Mouse (Mus musculus): ENCODE measurements at regions not wholly inside any gene's neighbourhood (a gene's known extent, or its start where the extent isn't known, plus 50 kb on each side); places are given as distances from the start of the nearest gene placed in this dataset.

GRCm38 (mm10) chr9:47226476-47227271 is 228.1 kb downstream of the Gm4791 start:
- Histone ChIP-seq H3K27me3 (ENCODE audit: control insufficient read depth, insufficient read depth, insufficient read length) (peaks cover 8% of the 10 kb centered on the region), H3K4me3 (ENCODE audit: insufficient read depth, poor library complexity, severe bottlenecking) (no peak overlapping the region), H3K79me2 (ENCODE audit: control insufficient read depth, insufficient read depth) (no peaks in the 10 kb centered on the region), H3K79me3 (ENCODE audit: low read depth) (no peaks in the 10 kb centered on the region), H3K36me3 (ENCODE audit: control insufficient read depth, insufficient read depth) (no peaks in the 10 kb centered on the region), H3ac (ENCODE audit: control insufficient read depth, insufficient read length, low read depth) (no peak overlapping the region)
- TF ChIP-seq MYOD1 (IDR thresholded peaks at IDR 0.05; ENCODE audit: control insufficient read depth, insufficient read length, low read depth), result no peak
- no peak for TF ChIP-seq MYOG (IDR thresholded peaks at IDR 0.05; ENCODE audit: control insufficient read depth, extremely low read depth, insufficient read length)
- TF ChIP-seq CTCF (IDR thresholded peaks at IDR 0.05; ENCODE audit: control insufficient read depth, insufficient read depth, insufficient read length), result no peak

- no peak for TF ChIP-seq MYOD1 (IDR thresholded peaks at IDR 0.05; ENCODE audit: control insufficient read depth, insufficient read length, low read depth)
- no peak for TF ChIP-seq USF1 (IDR thresholded peaks at IDR 0.05; ENCODE audit: low read depth)
- TF ChIP-seq MAX (IDR thresholded peaks at IDR 0.05), result no peak
- no peak for TF ChIP-seq CTCF (IDR thresholded peaks at IDR 0.05; ENCODE audit: control insufficient read depth, insufficient read depth, insufficient read length)
- TF ChIP-seq MYOG (IDR thresholded peaks at IDR 0.05; ENCODE audit: control insufficient read depth, extremely low read depth, insufficient read length), result no peak
- no peak for TF ChIP-seq CEBPB (IDR thresholded peaks at IDR 0.05; ENCODE audit: low read depth)
- TF ChIP-seq FOSL1 (IDR thresholded peaks at IDR 0.05; ENCODE audit: insufficient read depth, low read length, poor library complexity, severe bottlenecking), result no peak
- no peaks in the 10 kb centered on the region for H3K36me3 ChIP-seq (ENCODE audit: control insufficient read depth, insufficient read depth)
- H3K79me2 ChIP-seq (ENCODE audit: control insufficient read depth, insufficient read depth), result no peaks in the 10 kb centered on the region
- H3K27me3 ChIP-seq (ENCODE audit: control insufficient read depth, insufficient read depth, insufficient read length), result peaks cover 8% of the 10 kb centered on the region
- no peak overlapping the region for H3K4me3 ChIP-seq (ENCODE audit: insufficient read depth, poor library complexity, severe bottlenecking)
- no peaks in the 10 kb centered on the region for H3K79me3 ChIP-seq (ENCODE audit: low read depth)
- no peak overlapping the region for H3ac ChIP-seq (ENCODE audit: control insufficient read depth, insufficient read length, low read depth)
Measured at GRCm38 (mm10) chr9:47227298-47227697, 228.8 kb downstream of the Gm4791 start.

GRCm38 (mm10) chr9:47228736-47229135 is 230.2 kb downstream of the Gm4791 start:
- Histone ChIP-seq H3K27me3 (ENCODE audit: control insufficient read depth, insufficient read depth, insufficient read length) (peaks cover 8% of the 10 kb centered on the region), H3ac (ENCODE audit: control insufficient read depth, insufficient read length, low read depth) (no peak overlapping the region), H3K79me3 (ENCODE audit: low read depth) (no peaks in the 10 kb centered on the region), H3K36me3 (ENCODE audit: control insufficient read depth, insufficient read depth) (no peaks in the 10 kb centered on the region), H3K4me3 (ENCODE audit: insufficient read depth, poor library complexity, severe bottlenecking) (no peak overlapping the region), H3K79me2 (ENCODE audit: control insufficient read depth, insufficient read depth) (no peaks in the 10 kb centered on the region)
- TF ChIP-seq USF1 (IDR thresholded peaks at IDR 0.05; ENCODE audit: low read depth), result no peak
- no peak for TF ChIP-seq CTCF (IDR thresholded peaks at IDR 0.05; ENCODE audit: control insufficient read depth, insufficient read depth, insufficient read length)
- TF ChIP-seq MYOD1 (IDR thresholded peaks at IDR 0.05; ENCODE audit: control insufficient read depth, insufficient read length, low read depth), result no peak
- no peak for TF ChIP-seq FOSL1 (IDR thresholded peaks at IDR 0.05; ENCODE audit: insufficient read depth, low read length, poor library complexity, severe bottlenecking)
- TF ChIP-seq MYOG (IDR thresholded peaks at IDR 0.05; ENCODE audit: control insufficient read depth, extremely low read depth, insufficient read length), result no peak
- no peak for TF ChIP-seq MAX (IDR thresholded peaks at IDR 0.05)
- no peak for TF ChIP-seq CEBPB (IDR thresholded peaks at IDR 0.05; ENCODE audit: low read depth)

- Histone ChIP-seq H3K79me3 (ENCODE audit: low read depth) (no peaks in the 10 kb centered on the region), H3K79me2 (ENCODE audit: control insufficient read depth, insufficient read depth) (no peaks in the 10 kb centered on the region), H3K4me3 (ENCODE audit: insufficient read depth, poor library complexity, severe bottlenecking) (no peak overlapping the region), H3K36me3 (ENCODE audit: control insufficient read depth, insufficient read depth) (no peaks in the 10 kb centered on the region), H3K27me3 (ENCODE audit: control insufficient read depth, insufficient read depth, insufficient read length) (peaks cover 8% of the 10 kb centered on the region), H3ac (ENCODE audit: control insufficient read depth, insufficient read length, low read depth) (no peak overlapping the region)
- TF ChIP-seq USF1 (IDR thresholded peaks at IDR 0.05; ENCODE audit: low read depth) (no peak), MAX (IDR thresholded peaks at IDR 0.05) (no peak), FOSL1 (IDR thresholded peaks at IDR 0.05; ENCODE audit: insufficient read depth, low read length, poor library complexity, severe bottlenecking) (no peak), MYOG (IDR thresholded peaks at IDR 0.05; ENCODE audit: control insufficient read depth, extremely low read depth, insufficient read length) (no peak), MYOD1 (IDR thresholded peaks at IDR 0.05; ENCODE audit: control insufficient read depth, insufficient read length, low read depth) (no peak), CTCF (IDR thresholded peaks at IDR 0.05; ENCODE audit: control insufficient read depth, insufficient read depth, insufficient read length) (no peak), CEBPB (IDR thresholded peaks at IDR 0.05; ENCODE audit: low read depth) (no peak)
Measured at GRCm38 (mm10) chr9:47229296-47229695, 230.8 kb downstream of the Gm4791 start.

- Histone ChIP-seq H3K36me3 (ENCODE audit: control insufficient read depth, insufficient read depth) (no peaks in the 10 kb centered on the region), H3K4me3 (ENCODE audit: insufficient read depth, poor library complexity, severe bottlenecking) (no peak overlapping the region), H3K27me3 (ENCODE audit: control insufficient read depth, insufficient read depth, insufficient read length) (no peaks in the 10 kb centered on the region), H3K79me2 (ENCODE audit: control insufficient read depth, insufficient read depth) (no peaks in the 10 kb centered on the region), H3ac (ENCODE audit: control insufficient read depth, insufficient read length, low read depth) (no peak overlapping the region), H3K79me3 (ENCODE audit: low read depth) (no peaks in the 10 kb centered on the region)
- TF ChIP-seq MAX (IDR thresholded peaks at IDR 0.05) (no peak), FOSL1 (IDR thresholded peaks at IDR 0.05; ENCODE audit: insufficient read depth, low read length, poor library complexity, severe bottlenecking) (no peak), MYOD1 (IDR thresholded peaks at IDR 0.05; ENCODE audit: control insufficient read depth, insufficient read length, low read depth) (no peak), CTCF (IDR thresholded peaks at IDR 0.05; ENCODE audit: control insufficient read depth, insufficient read depth, insufficient read length) (no peak), MYOG (IDR thresholded peaks at IDR 0.05; ENCODE audit: control insufficient read depth, extremely low read depth, insufficient read length) (no peak), USF1 (IDR thresholded peaks at IDR 0.05; ENCODE audit: low read depth) (no peak), CEBPB (IDR thresholded peaks at IDR 0.05; ENCODE audit: low read depth) (no peak)
Measured at GRCm38 (mm10) chr9:47240950-47241349, 242.4 kb downstream of the Gm4791 start.
